9 mouse cellular contexts compared by ENCODE assay signal in the genomic region with DNA sequence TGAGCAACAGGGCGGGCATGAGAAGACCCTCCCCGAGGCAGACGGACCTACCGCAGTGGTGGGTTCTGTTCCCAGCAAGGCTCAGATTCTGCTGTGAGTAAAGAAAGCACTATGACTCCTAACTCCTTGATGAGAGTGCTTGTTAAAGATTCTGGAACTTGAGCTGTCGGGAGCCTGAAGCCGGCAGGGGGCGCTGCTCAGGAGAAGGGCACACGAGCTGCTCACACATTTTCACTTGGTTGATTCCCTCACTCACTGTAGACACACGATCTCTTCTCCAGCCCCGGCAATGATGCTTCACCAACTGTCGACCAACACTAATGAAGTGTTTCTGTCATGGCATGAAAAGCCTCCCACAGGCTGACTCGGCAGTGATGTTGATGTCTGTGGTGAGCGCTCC.
DNase-seq lines count a peak whose midpoint lies in the region; ATAC-seq and TF ChIP-seq lines count a peak whose summit lies in the region.
"Had no signal": no experiment of that assay in that cellular context is flagged by ENCODE, and none has a peak within 500 bp of the region (broad histone marks: within the 10 kb centered on the region; RNA-seq: fewer than 3 reads in every experiment).

No protein-coding gene starts in this region.

- ATAC-seq in midbrain, embryonic 14.5 days (ENCODE audit: low FRiP score, low TSS enrichment): no peak
- ATAC-seq in midbrain, embryonic 16.5 days: no peak
- ATAC-seq in liver, postnatal 0 days: no peak

- peak; percentile 56 for DNase-seq in midbrain, embryonic 14.5 days
- DNase-seq in c-Kit-positive CD71-positive TER-119-negative erythroid progenitor cells, embryonic 14.5 days (ENCODE audit: low read depth): peak; percentile 40
- peak; percentile 9 to 77 for DNase-seq in frontal cortex, adult 2 months (ENCODE audit: extremely low spot score in 1 of 2, low spot score in 1 of 2)
- DNase-seq in kidney, postnatal 14 days: peak; percentile 31
- peak; percentile 69 for DNase-seq in liver, postnatal 0 days
- peak; percentile 77 for DNase-seq in right cerebral cortex, postnatal 14 days
- no peak for DNase-seq in yolk sac, embryonic 10.5 days (ENCODE audit: low spot score)

- 0 out of 2 replicates have a peak, but pooled peaks cover 4% of the 10 kb centered on the region for H3K4me1 ChIP-seq in midbrain, embryonic 14.5 days (ENCODE audit: control insufficient read depth, insufficient read depth, low read length)
- peaks cover 4% of the 10 kb centered on the region; the same call in 1 of the 2 replicates for H3K4me1 ChIP-seq in midbrain, embryonic 16.5 days (ENCODE audit: control insufficient read depth, insufficient read depth, low read length)
- H3K4me1 ChIP-seq in liver, postnatal 0 days (ENCODE audit: insufficient read depth): no peaks in the 10 kb centered on the region

- H3K27ac ChIP-seq in midbrain, embryonic 14.5 days (replicated peaks; ENCODE audit: low read depth, low read length): no peak overlapping the region
- no peak overlapping the region for H3K27ac ChIP-seq in midbrain, embryonic 16.5 days (ENCODE audit: low read length)
- no peak overlapping the region for H3K27ac ChIP-seq in liver, postnatal 0 days (ENCODE audit: low read depth)

- no peak overlapping the region for H3K4me2 ChIP-seq in midbrain, embryonic 14.5 days (ENCODE audit: low read length)
- H3K4me2 ChIP-seq in midbrain, embryonic 16.5 days (ENCODE audit: low read length): no peak overlapping the region
- H3K4me2 ChIP-seq in liver, postnatal 0 days (ENCODE audit: low read depth, low read length): no peak overlapping the region

- H3K9me3 ChIP-seq in midbrain, embryonic 14.5 days (ENCODE audit: control insufficient read depth, low read length): no peaks in the 10 kb centered on the region
- no peaks in the 10 kb centered on the region for H3K9me3 ChIP-seq in midbrain, embryonic 16.5 days (replicated peaks; ENCODE audit: control insufficient read depth, low read length, poor library complexity, severe bottlenecking)
- no peaks in the 10 kb centered on the region for H3K9me3 ChIP-seq in liver, postnatal 0 days (ENCODE audit: low read length)

- H3K9ac ChIP-seq in midbrain, embryonic 14.5 days (replicated peaks; ENCODE audit: low read length): no peak overlapping the region
- H3K9ac ChIP-seq in midbrain, embryonic 16.5 days (ENCODE audit: low read depth, low read length): no peak overlapping the region
- no peak overlapping the region for H3K9ac ChIP-seq in liver, postnatal 0 days (replicated peaks)

- 38% methylated on average over 13 of the region's 13 CpGs for WGBS in midbrain, embryonic 14.5 days
- WGBS in midbrain, embryonic 16.5 days: 34% methylated on average over 13 of the region's 13 CpGs
- WGBS in liver, postnatal 0 days (ENCODE audit: insufficient replicate concordance): 22% methylated on average over 13 of the region's 13 CpGs

- TF ChIP-seq CTCF in liver, postnatal 0 days (IDR thresholded peaks at IDR 0.05; ENCODE audit: low read depth): peak; percentile 70

- no peak for TF ChIP-seq EP300 in liver, postnatal 0 days (IDR thresholded peaks at IDR 0.05; ENCODE audit: low read depth)

- H3K4me3 ChIP-seq in midbrain, embryonic 14.5 days (replicated peaks; ENCODE audit: low read depth, low read length): no peak overlapping the region
- no peak overlapping the region for H3K4me3 ChIP-seq in midbrain, embryonic 16.5 days (ENCODE audit: low read depth, low read length)
- H3K4me3 ChIP-seq in liver, postnatal 0 days (ENCODE audit: low read depth, low read length): no peak overlapping the region
- H3K4me3 ChIP-seq: erythroblast, embryonic 14.5 days had no signal

- H3K36me3 ChIP-seq in midbrain, embryonic 14.5 days (ENCODE audit: control insufficient read depth, insufficient read depth, low read length): no peaks in the 10 kb centered on the region
- no peaks in the 10 kb centered on the region for H3K36me3 ChIP-seq in midbrain, embryonic 16.5 days (ENCODE audit: control insufficient read depth, insufficient read depth, low read length)
- H3K36me3 ChIP-seq in liver, postnatal 0 days (replicated peaks; ENCODE audit: insufficient read depth, low read length): no peaks in the 10 kb centered on the region

- no peaks in the 10 kb centered on the region for H3K27me3 ChIP-seq in midbrain, embryonic 14.5 days (ENCODE audit: control insufficient read depth, insufficient read depth, low read length)
- no peaks in the 10 kb centered on the region for H3K27me3 ChIP-seq in midbrain, embryonic 16.5 days (ENCODE audit: control insufficient read depth, insufficient read depth, low read depth, low read length)
- H3K27me3 ChIP-seq in liver, postnatal 0 days (ENCODE audit: insufficient read depth, low read length): no peaks in the 10 kb centered on the region
